In the genomic region with DNA sequence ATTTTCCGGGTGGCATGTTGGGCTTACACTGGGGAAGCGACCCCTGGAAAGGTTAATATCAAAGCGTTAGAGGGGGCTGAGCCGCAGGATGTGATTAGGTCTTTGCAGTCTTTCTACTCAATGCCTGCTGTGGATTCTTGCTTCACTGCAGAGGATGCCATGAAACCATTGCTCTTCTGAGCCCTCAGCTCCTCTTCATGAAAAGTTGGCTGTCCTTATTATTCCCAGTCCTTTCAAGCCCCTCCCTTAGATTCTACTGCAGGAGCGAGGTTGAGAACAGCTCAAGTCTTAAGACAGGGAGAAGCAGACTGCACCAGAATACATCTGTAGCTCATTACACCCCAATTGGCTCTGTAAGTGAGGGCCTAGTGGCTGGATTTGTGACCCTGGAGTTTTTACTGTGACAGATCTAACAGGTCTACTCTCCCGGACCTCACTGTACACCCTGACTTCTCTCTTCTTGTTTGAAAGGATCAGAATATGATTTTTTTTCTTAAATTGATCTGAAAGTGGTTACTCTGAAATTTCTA, we compare ENCODE assay signal across 19 mouse cellular contexts.
"Had no signal": no experiment of that assay in that cellular context is flagged by ENCODE, and none has a peak within 500 bp of the region (broad histone marks: within the 10 kb centered on the region; RNA-seq: fewer than 3 reads in every experiment).

No protein-coding gene starts in this region.

- H3K27me3 ChIP-seq: kidney, embryonic 15.5 days; limb, embryonic 15.5 days; neural tube, embryonic 12.5 days; neural tube, embryonic 15.5 days had no signal

- ATAC-seq: intestine, postnatal 0 days; liver, postnatal 0 days; lung, postnatal 0 days had no signal

- DNase-seq: kidney, adult 2 months; kidney, postnatal 10 days; kidney, postnatal 36 days; layer of hippocampus, postnatal 36 days; left cerebral cortex, postnatal 4 days; liver, postnatal 0 days; lung, embryonic 14.5 days; midbrain, embryonic 14.5 days; thymus, adult 2 months; thymus, postnatal 25 days had no signal

- H3K9ac ChIP-seq: kidney, embryonic 15.5 days; limb, embryonic 15.5 days; liver, embryonic 14.5 days; liver, postnatal 0 days; lung, embryonic 14.5 days; neural tube, embryonic 12.5 days; neural tube, embryonic 15.5 days had no signal

- H3K27ac ChIP-seq: kidney, embryonic 15.5 days; limb, embryonic 15.5 days; liver, embryonic 14.5 days; macrophage; neural tube, embryonic 12.5 days; neural tube, embryonic 15.5 days had no signal

- H3K4me1 ChIP-seq: kidney, embryonic 15.5 days; limb, embryonic 15.5 days; neural tube, embryonic 12.5 days; neural tube, embryonic 15.5 days had no signal

- H3K36me3 ChIP-seq: kidney, embryonic 15.5 days; limb, embryonic 15.5 days; neural tube, embryonic 12.5 days; neural tube, embryonic 15.5 days had no signal

- H3K4me2 ChIP-seq: kidney, embryonic 15.5 days; limb, embryonic 15.5 days; liver, embryonic 11.5 days; lung, embryonic 14.5 days; neural tube, embryonic 12.5 days; neural tube, embryonic 15.5 days had no signal

- H3K9me3 ChIP-seq: kidney, embryonic 15.5 days; limb, embryonic 15.5 days; neural tube, embryonic 12.5 days; neural tube, embryonic 15.5 days had no signal

- H3K4me3 ChIP-seq: kidney, embryonic 15.5 days; limb, embryonic 15.5 days; neural tube, embryonic 12.5 days; neural tube, embryonic 15.5 days had no signal
